Mouse (Mus musculus): ENCODE data around the gene Pkdrej.

GRCm38 (mm10) chr15:85807404-85807803 is 14.1 kb downstream of the Pkdrej start:
- no peak for TF ChIP-seq ZC3H11A (IDR thresholded peaks at IDR 0.05; ENCODE audit: borderline replicate concordance, low read depth, low read length)
- no peak for TF ChIP-seq ZNF384 (IDR thresholded peaks at IDR 0.05; ENCODE audit: low read depth, low read length)
